Mouse (Mus musculus) gastrocnemius, postnatal 36 days (tissue): ENCODE data around the gene Tbc1d10a. TPM values are rescaled to one million over a fixed set of nuclear protein-coding genes. Genes with fewer than 3 reads are reported as not detected.
A peak's percentile ranks its signal among the peaks of the same experiment; 100 is the strongest.

ENCODE experiments used
- DNase-seq, 2 experiments: peaks; one replicate each; pipeline ENCODE4 v3.0.0; 2022
- intact Hi-C: fragments of 180-260 bp; cut with DNase I; formaldehyde crosslinking; loops from one replicate; pipeline ENCODE4 v1.15.1; 2025
- long read RNA-seq, 2 experiments: library from polyadenylated mRNA; stranded (forward); transcript quantifications; one replicate each; pipeline ENCODE4 v2.0.0; 2021
- total RNA-seq, 2 experiments: library from RNA; stranded (reverse); gene quantifications; 2 replicates each; pipeline ENCODE4 v1.2.3; 2021

The Tbc1d10a gene
- 1 to 10 TPM; 3.7 to 4.4 TPM for total RNA-seq
- long read RNA-seq, experiment 1, transcript Tbc1d10a-201 (9 exons, 1,957 nt): major isoform, 5 of 5 reads
- long read RNA-seq, experiment 1, partial matches to known transcripts: 0 of 5 reads
- long read RNA-seq, experiment 1, other reads (novel, unspliced or antisense): 0 of 5 reads
- long read RNA-seq, experiment 2, transcript Tbc1d10a-201 (9 exons, 1,957 nt): major isoform, 7 of 9 reads
- long read RNA-seq, experiment 2, partial matches to known transcripts: 1 of 9 reads
- long read RNA-seq, experiment 2, other reads (novel, unspliced or antisense): 1 of 9 reads

DNA sequence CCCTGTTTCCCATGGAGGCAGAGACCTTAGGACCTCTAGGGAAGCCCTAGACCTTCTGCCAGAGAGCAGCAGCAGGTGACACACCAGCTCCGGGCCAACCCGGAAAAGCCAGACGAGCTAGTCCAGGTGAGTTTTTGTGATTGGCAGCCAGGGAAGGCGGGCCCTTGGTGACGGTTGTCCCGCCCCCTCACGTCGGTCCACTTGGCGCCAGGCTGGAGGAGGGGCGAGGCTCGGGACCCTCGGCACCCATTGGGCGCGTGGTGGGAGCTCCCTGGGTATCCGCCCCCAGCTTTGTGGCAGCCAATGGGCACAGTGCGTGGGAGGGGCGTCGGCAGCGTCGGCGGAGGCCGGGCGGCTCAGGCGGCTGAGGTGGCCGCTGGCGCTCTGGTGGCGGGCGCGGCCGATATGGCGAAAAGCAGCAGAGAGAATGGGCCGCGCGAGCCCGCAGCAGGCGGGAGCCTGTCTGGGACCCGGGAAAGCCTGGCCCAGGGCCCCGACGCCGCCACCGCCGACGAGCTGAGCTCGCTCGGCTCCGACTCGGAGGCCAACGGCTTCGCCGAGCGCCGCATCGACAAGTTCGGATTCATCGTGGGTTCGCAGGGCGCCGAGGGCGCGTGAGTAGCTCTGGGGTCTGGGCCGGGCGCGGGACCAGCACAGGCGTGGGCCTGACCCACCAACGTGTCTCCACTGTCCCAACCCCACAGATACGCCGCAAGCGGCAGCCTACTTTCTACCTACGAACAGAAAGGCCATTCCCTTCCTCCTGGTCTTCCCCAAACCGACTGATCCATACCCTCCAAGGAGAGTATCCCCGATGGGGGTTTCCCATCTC is at the start of gene Tbc1d10a:
Gene Tbc1d10a (plus strand): TSS at position 304 of the 832 bp plus-strand sequence.
- intact Hi-C loops: loop anchor here (2.0 kb wide), 1 partner anchor 26 kb away; the partner anchor contains the start of genes Ccdc157 and Sf3a1

DNA sequence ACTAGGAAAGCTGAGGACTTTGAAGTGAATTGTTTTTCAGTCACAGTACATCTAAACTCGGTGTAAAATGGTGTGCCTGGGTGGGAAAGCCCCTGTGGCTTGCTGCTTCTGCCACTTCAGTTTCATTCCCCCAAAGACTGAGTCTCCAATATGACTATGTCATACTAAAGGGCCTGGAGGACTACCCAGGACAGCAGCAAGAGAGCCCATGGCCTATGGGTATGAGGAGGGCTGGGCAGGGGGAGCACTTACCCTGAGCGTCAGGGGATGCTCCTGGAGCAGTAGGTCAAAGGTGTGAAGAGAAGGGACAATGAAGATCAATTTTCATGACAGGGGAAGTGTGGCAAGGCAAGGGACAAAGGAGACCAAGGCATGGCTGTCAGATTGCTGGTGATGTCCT is 47.6 kb upstream of the Tbc1d10a start:
- DNase-seq: no peak
- intact Hi-C loops: loop anchor here (5.0 kb wide), 2 partner anchors 33 to 283 kb away; no protein-coding TSS in a partner anchor

More for the DNA sequence above, at the start of gene Tbc1d10a:
- peak; percentile 94 to 98 for DNase-seq

DNA sequence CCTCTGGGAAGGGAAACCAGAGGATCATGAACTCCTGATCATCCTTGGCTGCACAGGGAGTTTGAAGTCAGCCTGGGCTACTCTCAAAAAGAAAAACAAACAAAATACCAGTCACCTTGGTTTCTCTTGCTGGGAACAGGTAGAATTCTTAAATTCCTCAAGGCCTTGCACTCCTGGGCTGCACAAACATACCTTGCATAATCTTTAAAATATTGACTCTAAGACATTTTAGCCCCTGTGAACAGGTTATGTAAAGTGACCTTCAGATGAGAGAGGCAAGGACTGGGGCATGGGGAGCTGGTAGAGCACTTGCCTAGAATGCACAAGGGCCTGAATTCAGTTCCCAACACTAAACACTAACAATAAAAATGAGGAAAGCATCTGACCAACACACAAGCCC is 45.1 kb upstream of the Tbc1d10a start:
- intact Hi-C loops: no loop called here
- DNase-seq: no peak

DNA sequence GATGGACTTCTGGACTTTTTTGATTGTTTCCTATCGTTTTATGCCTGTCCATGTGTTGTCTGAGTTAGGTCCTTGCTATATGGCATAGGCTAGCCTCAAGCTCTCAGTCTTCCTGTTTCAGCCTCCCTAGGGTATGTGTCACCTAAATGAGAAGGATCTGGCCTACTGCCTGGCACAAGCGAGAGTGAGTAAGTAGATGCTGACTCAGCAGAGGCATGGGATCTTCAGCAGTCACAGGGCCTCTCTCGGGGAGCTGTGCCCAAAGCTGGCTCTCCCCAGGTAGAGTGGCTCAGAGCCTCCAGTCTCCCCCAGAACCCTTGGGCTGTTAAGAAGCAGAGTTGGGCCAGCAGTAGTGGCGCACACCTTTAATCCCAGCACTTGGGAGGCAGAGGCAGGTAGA is 44.2 kb upstream of the Tbc1d10a start:
- no peak for DNase-seq
- intact Hi-C loops: no loop called here

DNA sequence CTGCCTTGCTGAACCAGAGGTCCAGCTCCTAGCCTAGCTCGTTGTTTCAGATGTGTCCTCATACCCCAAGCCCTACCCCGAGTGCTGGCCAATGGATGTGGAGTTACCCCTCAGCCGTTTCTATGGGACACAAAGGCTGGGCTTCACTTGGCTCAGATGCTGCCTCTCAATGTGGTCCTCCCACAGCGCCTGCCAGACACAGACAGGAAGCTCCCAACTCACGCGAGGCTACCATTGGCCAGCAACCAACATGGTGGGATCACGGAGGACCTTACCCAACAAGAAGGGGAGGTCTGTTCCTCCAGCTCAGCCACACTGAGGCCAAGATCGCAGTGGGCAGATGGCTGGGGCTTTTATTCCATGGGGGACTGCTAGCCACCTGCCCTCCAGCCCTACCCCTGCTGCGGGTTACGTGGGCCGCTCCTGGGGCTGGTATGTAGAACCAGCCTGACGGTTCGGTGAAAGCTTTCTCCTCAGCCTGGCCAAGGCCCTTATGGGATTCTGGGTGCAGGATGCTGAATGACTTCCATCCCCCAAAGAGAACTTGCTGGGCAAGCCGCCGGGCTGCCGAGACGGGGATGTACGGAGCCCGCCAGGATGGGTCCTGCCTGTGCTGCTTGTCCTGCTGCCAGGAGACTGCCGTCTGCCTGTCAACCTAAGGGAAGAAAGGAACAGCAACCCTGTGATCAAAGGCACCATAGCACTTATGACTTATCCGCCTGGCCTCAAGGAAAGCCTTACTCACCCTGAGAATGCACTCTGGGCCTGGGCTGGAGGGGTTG is 43.1 kb upstream of the Tbc1d10a start:
- intact Hi-C loops: no loop called here
- DNase-seq: no peak

DNA sequence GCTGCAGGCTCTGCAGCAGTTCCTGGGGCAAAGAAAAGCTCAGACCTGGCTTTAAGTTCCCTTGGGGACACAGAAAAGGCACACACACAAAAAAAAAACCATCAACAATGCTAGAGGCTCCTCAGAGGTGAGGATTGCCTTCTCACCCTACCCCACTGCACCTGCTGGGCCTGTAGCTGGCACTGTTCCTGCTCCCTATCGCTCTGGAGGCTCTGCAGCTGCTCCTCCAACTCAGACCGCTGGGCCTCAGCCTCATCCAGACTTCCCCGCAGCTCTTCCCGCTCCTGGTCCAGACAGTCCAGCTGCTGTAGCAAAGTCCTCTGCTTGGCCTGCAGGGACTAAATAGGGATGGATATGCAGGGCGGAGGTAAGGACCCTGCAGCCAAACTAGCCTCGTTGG is 40.2 kb upstream of the Tbc1d10a start:
- intact Hi-C loops: no loop called here
- DNase-seq: no peak

DNA sequence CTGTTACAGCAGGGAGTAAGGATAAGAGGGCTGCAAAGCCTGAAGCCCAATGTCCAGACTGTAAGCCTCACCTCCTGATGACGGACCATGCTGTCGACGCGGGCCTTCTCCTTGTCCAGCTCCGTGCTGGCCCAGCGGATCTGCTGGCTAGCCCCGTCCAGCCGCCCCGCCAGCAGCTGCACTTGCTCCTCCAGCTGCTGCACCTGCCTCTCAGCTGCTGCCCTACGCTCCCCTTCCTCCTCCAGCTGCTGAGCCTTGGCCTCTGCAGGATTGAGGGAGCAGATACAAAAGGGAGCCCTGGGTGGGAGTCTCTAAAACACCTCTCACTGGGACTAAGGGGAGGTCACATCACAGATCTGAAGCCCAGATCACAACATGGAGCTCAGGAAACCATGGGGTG is 39.5 kb upstream of the Tbc1d10a start:
- intact Hi-C loops: no loop called here
- no peak for DNase-seq

DNA sequence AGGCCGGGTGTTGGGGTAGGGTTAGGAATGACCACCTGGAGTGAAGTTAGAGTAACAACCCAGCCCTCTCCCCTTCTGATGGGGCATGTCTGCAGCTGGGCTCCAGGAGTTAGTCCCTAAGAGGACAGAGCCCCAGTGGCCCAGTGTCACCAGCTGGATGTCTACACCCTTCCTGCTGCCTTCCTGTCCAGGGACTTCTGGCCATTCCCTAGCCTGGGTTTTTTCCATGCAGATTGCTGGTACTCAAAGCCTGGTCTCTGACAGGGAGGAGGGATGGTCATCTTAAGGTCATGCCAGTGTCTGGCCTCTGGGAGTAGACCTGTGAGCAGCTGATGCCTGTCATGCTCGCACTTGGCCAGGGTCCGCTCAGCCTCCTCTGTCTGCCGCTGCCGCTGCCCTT is 38.5 kb upstream of the Tbc1d10a start:
- intact Hi-C loops: no loop called here
- DNase-seq: no peak

DNA sequence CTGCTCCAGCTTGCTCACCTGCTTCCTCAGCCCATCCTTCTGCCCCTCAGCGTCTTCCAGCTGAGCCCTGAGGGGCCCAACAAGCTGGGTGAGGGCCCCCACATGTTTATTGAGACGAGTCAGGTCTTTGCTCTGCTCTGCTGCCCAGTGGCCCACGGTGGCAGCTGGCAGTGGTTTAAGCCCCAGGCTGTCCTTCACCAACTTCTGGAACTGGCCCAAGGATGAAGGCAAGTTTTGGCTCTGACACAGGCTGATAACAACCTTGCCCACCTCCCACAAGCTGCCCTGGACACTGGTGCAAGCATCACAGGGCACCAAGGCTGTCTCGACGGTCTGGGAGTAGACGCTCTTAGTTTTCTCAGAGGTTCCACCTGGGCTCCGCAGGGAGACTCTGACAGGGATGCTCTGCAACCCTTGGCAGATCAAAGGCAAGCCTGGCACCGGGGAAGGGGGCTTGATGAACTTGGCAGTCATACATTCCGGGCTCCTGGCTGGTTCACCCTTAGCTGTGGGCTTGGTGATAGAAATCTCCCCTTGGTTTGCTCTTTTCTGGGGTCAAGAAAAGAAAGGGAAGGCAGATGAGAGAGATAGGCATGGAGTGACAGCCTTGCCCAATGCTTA is 37.9 kb upstream of the Tbc1d10a start:
- intact Hi-C loops: no loop called here
- DNase-seq: no peak

DNA sequence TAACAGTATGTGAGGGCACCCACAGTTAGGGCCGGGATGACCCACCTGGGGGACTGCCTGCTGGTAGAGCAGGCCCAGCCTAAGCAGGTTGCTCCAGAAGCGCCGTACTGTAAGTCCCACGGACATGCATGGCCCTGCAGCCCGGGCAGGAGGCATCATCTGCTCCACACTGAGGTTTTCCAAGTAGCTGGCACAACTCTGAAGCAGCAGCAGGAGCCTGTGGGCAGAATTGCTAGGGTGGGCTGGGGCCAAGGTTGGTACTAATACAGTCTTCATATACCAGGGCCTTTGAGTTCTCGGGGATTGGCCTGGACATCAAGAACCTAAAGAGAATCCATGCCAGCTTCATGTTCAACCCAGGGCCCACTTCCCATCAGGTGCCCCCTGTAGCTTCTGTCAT is 36.7 kb upstream of the Tbc1d10a start:
- no peak for DNase-seq
- intact Hi-C loops: no loop called here

DNA sequence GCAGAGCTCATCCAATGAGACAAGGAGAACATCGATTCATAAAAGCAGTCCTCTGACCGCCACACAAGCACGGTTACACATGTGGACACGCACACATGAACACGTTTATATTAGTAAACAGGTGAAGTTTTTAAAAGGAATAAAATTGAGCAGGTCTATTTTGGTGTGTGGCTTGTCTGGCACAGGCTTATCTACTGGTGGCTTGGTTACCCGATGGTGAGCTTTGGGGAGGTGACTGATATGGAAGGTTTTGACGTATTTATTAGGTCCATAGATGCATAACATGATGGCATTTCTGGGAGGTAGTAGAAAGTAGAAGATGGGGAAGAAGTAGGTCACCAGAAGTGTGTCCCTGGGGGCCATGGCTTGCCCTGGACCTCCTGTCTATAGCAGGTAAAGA is 32.9 kb upstream of the Tbc1d10a start:
- intact Hi-C loops: no loop called here
- no peak for DNase-seq

DNA sequence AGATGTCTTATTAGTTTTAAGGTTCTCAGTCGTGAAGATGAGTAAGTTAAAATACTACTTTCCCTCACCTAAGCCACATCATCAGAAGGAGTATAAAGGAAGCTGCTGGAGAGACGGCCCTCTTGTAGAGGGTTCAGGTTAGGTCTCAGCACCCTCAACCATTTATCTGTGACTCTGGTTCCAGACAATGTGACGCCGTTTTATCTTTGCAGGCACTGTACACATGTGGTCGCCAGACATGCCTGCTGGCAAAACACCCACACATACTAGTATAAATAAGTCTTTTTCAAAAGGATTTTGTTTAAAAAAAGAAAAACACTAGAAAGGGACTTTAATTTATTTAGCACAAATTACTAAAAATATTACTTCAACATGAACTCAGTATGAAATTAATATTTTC is 30.9 kb upstream of the Tbc1d10a start:
- no peak for DNase-seq
- intact Hi-C loops: no loop called here

DNA sequence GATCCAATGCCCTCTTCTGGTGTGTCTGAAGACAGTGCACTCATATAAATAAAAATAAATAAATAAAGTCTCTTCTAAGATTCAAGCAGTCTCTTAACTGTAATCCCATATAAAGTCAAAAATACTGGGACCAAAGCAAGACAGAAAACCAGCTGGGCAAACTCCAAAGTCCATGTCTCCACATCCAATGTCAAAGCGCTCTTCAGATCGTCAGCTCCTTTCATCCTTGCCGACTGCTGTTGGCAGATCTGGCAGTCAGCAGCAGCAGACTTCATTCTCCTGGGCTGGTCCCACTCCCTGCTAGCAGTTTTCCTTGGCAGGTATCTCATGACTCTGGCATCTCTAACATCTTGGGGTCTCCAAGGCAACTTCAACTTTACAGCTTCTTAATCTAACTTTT is 27.9 kb upstream of the Tbc1d10a start:
- DNase-seq: no peak
- intact Hi-C loops: loop anchor here (2.0 kb wide), 1 partner anchor 24 kb away; the partner anchor contains the start of gene Rnf215

DNA sequence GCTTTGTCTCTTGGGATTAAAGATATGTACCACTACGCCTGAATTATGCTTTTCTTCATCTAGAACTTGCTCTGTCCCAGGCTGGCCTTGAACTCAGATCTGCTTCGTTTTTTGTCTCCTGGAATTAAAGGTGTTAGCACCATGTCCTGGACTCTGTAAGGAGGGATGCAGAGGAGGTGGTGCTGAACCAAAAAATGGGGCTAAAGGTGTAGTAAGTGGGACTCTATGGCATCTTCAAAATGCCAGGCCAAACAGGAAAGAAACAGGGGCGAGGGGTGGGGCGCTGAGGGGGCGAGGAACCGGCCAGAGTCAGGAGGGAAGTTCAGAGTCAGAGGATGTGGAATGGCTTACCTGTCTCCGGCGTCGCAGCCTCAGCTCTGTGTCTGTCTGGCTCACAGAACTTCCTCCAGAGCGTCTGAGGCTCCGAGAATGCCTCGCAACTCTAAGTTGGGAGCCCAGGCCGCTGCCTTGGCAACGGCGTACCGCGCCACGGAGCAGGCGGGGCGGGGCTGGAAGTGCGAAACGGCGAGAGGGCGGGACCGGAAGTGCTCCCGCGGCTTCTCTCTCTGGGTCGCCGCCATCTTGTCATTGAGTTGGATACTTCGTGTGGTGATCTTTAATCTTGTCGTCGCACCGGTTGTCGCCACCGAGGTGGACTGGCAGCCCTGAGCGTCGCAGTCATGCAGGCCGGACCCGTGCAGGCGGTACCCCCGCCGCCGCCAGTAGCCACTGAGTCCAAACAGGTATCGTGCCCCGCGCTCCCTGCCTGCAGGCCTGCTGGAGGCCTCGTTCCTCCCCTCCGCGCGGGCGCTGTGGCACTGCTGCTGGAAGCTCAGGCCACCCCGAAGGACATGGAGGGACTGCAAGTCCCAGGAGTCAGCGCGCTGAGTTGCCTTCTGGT is 26.5 kb upstream of the Tbc1d10a start, which contains the start of the genes Ccdc157 and Sf3a1:
Gene Ccdc157 (minus strand): TSS at position 486 of the 901 bp plus-strand sequence.
Gene Sf3a1 (plus strand): TSS at position 543 of the 901 bp plus-strand sequence.
- DNase-seq: peak; percentile 89 to 92
- intact Hi-C loops: loop anchor here (2.0 kb wide), 2 partner anchors 25 to 27 kb away; partner anchors contain the start of genes Rnf215 and Tbc1d10a

DNA sequence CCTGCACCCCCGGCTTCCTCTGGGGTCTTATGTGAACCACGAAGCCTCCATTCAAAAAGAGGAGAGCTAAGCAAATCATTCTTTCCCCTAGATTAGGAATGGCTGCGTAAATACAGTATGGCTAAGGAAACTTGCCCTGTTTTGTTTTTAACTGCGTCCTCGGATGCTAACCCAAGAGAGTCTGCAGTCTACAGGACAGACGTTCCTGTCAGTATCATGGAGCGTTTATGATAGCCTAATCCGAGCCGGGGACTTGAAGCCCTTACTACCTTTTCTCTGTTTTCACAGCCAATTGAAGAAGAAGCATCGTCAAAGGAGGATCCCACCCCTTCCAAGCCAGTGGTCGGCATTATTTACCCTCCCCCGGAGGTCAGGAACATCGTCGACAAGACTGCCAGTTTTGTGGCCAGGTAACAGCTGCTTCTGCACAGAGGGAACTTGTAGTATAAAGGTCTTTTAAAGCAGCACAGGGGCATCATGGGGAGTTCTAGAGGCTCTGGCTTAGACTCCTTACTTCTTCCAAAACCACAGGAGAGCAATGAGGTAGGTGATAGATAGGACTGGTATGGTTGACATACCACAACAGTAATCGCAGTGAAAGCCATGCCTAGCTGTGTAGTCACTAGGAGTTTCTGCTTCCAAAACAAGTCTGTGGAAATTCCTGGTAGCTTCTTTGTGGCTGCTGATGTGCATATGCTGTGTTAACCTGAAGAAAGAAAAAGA is 25.7 kb upstream of the Tbc1d10a start:
- DNase-seq: no peak
- intact Hi-C loops: loop anchor here (2.0 kb wide), 1 partner anchor 26 kb away; the partner anchor contains the start of gene Tbc1d10a

DNA sequence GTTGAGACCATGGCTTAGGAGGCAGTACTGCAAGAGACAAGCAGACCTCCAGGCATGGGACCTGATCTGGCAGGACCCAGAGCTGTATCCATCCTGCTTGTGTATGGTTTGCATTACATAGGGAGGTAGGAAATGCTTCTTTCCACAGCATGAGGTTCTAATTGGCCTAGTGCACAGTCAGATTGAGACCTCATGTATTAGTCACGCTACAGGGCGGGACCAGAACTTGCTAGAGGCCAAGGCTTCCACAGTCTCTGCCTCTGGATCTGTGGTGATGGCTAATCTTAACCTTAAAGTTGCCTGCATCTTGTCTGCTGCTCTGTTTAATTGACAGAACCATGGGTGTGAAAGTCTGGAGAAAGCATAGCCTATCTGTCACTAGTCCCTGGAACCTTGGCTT is 21.9 kb upstream of the Tbc1d10a start:
- intact Hi-C loops: no loop called here
- no peak for DNase-seq

DNA sequence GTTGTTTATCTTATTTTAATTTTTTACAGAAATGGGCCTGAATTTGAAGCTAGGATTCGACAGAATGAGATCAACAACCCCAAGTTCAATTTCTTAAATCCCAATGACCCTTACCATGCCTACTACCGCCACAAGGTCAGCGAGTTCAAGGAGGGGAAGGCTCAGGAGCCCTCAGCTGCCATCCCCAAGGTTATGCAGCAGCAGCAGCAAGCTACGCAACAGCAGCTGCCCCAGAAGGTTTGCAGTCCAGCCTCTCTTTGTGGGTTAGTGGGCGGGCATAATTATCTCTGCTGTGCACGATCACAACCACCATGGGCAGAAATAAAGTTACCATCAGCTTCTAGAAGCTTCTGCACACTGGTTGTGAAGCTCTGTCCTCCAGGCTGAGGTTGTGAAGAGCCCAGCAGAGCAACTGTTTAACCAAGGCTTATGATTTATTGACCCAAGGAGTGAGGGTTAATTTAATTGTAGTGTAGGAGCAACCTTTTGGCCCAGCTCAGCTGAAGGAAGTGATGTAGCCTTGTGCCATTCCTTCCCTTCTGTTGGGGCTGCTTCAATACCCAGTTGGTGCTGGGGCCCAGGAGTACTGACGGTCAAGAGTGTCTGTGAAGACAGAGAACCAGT is 20.0 kb upstream of the Tbc1d10a start:
- intact Hi-C loops: no loop called here
- no peak for DNase-seq

DNA sequence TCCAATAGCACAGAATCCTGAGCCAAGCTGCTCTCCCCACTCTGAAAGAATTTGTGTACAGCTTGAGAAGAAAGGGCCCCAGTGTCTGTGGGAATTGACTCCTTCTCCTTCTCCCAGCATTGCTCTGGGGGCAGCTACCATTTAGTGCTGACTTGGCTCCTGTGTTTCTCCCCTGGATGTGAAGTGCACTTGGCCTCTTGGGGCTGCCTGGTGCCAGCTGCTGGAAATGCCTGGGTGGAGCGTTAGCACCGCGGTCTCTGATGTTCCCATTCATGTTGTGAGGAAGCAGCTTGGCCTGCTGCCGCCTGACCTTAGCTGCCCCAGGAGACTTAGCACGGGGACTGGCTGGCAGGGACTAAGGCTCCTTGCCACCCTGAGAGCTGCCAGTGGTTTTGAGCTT is 12.0 kb upstream of the Tbc1d10a start:
- intact Hi-C loops: loop anchor here (5.0 kb wide), 1 partner anchor 37 kb away; the partner anchor contains the start of gene Rnf215

More for the DNA sequence above, 12.0 kb upstream of the Tbc1d10a start:
- DNase-seq: peak; percentile 79 to 81
